Mouse (Mus musculus): ENCODE data around the gene Adgra1.

Gene Adgra1

DNA sequence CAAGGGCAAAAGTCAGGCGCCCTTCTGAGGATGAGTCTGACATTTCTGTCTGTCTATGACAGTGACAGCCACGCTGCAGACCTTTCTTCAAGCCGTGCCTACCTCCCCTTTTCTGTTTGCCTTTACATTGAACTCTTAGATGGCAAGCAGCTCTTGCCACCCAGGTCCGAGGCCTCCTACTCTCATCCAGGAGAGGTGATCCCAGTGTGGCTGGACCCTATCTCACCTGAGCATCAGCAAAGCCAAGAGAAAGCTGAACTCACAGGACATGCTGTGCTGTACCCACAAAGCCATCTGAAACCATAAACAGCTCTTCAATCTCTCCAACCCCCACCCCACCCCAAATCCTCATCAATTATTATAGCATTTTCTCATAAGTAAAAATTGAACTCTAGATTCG, 16.7 kb downstream of the Adgra1 start:
- no peak for DNase-seq

DNA sequence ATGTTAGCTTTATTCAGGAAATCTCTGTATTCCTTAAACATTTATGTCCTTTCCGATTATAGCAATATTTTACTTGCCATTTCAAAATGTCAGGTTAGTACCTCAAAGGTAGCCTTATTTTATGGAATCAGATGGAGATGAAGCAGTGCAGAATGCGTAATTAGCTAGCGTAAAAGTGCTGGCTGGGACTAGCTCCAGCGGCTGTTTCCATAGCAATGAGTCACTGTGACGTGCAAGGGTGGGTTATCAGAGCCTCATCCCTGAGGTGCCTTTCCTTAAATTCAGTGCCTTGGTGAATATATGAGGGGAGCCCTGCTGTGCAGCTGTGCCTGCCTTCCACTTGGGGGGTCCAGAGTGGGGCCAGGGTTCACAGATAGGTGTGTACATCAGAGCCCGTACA, 17.1 kb downstream of the Adgra1 start:
- no peak for DNase-seq

DNA sequence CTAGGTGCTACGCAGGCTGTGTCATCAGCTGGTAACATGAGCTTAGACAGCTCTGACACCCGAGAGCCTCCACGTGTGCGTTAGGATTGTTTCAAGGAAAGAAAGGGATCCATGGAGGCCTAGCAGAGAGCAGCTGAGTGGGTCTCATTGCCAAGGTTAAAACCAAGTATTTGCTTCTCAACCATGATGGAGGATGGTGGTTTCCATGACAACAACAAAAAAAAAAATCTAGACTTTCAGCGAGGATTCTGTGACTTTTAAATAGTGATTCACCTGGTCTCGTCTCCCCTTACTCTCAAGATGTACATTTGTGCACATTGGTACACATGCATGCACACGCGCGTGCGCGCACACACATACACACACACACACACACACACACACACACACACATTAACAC, 21.3 kb downstream of the Adgra1 start:
- no peak for DNase-seq

DNA sequence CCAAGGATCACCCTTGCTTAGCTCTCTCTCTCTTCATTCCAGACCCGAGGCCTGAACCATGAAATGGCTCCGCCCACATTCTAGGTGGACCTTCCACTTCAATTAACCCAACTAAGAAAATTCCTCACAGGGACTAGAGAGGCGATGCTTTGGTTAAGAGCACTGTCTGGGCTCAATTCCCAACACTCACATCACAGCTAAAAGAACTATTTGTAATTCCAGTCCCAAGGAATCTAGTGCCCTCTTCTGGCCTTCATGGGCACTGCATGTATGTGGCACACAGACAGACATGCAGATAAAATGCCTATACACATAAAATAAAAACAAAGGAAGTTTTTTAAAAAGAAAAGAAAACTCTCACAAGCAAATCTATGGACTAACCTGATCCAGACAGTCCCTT, 27.4 kb downstream of the Adgra1 start:
- peak; percentile 71 for DNase-seq

DNA sequence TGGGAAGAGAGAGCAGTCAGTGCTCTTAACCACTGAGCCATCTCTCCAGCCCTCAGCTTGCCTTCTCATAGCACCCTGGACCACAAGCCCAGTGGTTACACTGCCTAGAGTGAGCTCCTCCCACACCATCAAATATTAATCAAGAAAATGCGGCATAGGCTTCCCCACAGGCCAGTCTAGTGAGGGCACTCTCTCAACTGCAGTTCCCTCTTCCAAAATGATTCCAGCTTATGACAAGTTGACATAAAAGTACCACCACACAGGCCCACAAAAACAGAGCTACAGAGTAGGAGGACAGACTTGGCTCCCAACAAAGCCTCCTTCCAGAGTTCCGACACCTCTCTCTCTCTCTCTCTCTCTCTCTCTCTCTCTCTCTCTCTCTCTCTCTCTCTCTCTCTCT, 29.1 kb downstream of the Adgra1 start:
- DNase-seq = no peak

DNA sequence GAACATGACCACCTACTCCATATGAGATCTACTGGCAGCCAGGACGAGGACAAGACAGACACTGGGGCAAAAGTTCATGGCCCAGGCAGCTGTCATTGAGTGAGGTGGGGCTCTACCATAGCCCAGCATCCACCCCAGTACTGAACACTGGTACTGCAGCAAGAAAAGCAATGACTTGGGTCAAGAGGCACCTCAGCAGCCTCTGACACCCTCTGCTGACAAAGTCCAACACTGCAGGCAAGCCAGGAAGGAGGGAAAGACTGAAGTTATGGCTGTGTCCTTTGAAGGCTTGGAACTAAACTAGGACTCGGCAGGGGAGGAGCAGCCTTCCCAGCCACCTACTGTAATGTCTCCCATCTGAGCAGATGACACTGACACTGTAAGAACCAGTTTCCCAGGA, 30.3 kb downstream of the Adgra1 start:
- no peak for DNase-seq

DNA sequence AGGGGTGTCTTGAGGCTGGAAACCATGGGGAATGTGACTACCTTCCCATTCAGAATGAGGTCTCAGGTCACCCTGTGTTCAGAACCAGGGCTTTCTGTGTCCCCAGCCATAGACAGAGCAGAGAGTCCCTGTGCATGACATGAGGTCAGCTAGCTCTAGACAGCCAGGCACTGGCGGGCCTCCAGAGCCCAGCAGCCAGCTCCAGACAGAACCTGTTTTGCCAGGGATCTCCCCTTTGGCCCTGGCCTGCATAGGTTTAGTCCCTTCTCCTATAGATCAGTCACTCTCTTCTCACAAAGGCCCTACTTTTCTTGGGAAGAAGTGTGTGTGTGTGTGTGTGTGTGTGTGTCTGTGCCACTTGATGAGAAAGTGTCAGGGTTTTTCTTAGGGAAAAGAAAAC, 30.9 kb downstream of the Adgra1 start:
- DNase-seq = no peak

DNA sequence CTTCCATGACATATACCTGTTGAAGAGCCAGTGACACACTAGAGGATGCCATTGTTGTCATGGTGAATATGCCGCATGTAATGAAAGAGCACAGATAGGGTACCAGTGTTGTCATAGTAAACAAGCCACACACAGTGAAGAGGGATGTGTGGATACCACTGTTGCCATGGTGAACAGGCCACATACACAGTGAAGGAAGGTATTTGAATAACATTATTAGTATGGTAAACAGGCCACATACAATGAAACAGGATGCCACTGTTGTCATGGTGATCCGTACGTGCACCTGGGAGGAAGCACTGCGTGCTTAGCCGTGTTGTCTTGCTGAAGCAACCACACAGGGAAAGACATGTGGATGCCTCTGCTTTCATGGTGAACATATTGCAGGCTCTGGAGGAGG, 37.0 kb downstream of the Adgra1 start:
- no peak for DNase-seq

DNA sequence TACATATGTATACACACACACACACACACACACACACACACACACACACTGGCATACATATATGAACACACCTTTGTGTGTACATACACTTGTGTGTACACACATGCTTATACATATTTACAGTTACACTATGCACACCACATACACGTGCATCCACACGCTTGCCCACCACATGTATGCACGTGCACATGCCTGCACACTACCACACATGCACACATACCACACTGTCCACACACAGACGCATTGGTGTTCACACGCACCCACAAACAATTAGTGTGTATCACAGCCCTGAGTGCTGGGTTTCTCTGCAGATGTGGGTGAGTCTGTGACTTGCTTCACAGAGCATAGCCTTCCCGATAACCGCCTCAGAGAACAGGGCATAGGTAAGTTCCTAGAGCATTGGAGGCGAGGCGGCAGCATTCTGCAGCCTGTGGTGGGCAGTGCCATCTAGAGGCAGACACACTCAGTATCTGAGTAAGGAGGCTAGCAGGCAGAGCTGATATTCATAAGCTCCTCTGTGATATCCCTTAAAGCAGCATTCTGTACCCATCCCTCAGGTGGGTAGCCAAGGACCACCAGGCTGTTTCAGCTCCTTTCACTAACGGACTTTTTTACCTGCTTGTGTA, 43.3 kb downstream of the Adgra1 start:
- peak; percentile 12 for DNase-seq

DNA sequence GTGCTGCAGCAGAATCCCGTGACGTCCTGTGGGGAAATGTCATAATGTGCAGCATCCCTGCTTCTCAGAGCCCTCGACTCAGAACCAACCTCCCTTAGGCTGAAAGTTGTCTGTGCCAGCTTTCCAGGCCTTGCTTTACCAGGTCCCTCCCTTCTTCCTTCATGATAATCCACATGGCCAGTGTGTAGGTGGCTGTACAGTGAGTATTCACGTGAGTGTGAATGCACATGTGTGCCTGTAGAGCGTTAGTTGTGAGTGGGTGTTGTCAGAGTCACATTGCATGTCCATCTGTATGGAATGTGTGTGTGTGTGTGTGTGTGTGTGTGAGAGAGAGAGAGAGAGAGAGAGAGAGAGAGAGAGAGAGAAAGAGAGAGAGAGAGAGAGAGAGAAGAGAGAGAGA, 44.1 kb downstream of the Adgra1 start:
- DNase-seq = no peak

DNA sequence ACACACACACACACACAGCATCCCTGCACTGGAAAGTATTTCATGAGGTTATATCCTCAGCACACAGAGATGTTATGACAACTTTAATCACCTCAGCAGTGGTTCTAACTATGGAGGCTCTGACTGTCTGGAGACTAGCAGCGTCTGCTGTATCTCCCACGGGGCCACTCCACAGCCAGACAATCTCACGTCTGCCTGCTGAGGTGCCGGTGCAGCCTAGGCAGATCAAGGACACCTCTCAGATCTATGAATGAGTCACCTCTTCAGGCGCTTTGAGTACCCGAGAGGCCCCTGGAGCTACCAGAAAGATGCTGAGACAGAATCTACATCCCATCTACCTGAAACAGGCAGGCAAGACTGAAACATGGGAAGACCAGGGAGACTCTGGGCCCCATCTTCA, 44.6 kb downstream of the Adgra1 start:
- DNase-seq = no peak

DNA sequence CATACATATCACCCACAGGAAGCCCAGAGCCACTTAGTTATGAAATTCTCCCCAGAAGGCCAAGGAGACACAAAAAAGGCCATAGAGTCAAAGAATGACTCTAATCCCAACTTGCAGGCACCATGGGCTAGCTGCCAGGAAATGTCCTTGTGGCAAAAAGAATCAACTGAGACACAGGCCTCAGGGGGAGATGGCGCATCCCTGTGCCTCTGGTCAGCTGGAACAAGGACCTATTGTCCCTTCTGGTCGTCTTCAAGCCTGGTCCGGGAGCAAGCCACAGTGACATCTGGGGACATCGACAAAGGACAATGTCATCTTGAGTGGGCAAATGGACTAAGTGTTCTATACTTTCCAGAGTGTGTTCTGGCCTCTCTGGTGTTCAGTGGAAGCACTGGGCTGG, 49.6 kb downstream of the Adgra1 start:
- DNase-seq = no peak

DNA sequence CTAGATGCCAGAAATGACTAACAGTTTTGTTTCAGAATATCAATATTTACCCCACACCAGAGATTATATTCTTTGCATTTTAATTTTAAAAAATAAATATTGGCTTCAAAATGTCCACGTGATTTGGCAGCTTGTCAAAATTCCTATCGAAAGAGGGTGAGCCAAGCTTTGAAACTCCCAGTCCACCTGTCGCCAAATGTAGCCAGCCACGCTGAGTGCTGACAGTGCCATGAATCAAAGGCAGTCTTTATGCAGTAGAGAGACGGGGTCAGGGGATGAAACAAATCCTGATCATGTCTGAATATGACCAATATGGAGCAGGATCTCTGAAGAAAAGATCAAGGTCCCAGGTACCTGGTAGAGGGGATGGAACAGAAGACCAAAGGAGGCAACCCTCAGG, 57.8 kb downstream of the Adgra1 start:
- no peak for DNase-seq

DNA sequence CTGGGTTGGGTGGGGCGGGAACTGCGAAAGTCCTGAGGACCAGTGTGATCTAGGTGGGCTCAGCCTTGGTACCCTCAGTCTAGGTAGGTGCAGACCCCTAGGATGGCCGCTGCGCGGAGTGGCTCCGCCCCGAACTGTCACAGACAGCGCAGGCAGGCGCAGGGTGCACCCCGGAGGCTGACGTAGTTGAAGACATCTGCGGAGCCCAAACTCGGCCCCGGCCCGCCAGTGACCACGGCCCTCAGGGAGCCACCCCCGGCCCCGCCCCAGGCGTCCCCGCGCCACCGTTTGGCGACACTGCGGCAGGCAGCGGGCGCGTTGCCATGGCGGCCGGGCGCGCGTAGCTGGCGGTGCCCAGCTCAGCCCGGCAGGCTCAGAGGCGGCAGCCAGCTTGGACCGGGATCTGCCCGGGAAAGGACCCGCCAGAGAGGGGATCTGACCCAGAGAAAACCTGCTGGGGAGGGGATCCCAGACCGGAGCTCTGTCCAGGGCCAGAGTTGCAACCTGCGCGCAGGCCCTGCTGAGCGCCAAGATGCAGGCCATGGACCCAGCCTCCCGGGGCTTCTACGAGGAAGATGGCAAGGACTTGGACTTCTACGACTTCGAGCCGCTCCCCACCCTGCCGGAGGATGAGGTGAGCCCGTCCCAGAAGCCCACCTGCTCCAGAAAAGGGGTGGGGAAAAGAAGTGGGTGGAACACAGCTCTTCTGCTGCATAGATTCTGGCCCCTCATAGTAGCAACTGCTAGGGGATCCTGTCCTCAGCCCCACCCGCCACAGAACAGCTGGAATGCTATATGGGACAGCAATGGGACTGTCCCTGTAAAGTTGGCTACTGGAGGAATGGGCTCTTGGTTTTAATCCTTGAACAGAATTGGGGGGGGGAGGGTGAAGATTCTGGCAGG, 60.9 kb downstream of the Adgra1 start, which contains the start of gene Kndc1:
Gene Kndc1, plus strand, starts transcription at position 42 of the 903 bp plus-strand sequence.
- DNase-seq = no peak

DNA sequence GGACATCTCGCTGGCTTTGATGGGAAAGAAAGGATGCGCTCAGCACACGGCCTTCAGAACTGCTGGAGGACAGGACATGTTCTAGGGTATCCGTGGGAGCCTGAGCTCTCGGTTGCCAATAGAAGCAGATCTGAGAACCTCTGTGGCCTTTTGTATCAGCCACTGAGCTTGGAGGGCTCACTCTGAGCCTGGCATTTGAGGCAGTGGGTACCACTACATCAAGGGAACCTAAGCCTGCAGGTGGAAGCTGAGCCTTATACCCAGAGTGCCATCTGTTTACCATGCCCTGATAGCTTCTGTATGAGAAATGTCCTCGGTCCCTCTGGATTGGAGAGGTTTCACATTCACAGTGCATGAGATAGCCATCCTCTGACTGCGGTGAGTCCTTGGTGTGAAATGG, 62.3 kb downstream of the Adgra1 start:
- no peak for DNase-seq

DNA sequence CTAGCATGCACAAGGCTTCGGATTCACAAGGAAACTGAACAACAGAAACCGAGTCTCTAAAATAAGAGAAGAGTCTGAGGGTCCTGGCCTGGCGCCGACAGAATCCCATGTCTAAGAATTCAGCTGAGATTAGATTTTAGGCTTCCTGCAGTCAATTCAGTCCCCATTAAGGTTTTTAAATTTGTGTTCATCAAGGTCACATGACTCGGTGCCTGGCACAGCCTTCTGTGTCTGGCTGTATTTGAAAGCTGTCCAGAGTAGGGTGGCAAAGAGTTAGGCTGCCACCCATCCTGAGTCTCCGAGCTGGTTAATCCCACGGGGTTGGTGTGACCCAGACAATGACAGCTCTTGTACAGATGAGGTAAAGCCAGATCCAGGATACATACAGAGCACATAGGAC, 62.8 kb downstream of the Adgra1 start:
- no peak for DNase-seq

DNA sequence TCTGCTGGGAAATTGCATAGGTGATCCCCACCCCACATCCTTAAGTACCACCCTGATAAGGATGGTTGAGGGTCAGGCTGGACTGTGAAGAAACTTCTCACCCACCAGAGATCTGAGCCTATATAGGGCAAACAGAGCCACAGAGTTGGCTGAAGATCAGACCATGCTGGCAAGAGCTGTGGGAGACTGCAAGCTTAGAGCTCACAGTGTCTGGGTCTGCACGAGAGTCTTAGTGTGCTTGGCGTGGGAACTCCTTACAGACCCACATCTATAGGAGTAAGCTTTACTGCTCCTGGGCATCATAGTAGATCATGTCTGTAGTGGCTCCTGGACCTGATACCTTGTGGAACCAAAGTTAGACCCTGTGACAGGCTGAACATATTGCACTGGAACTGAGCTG, 64.6 kb downstream of the Adgra1 start:
- no peak for DNase-seq

DNA sequence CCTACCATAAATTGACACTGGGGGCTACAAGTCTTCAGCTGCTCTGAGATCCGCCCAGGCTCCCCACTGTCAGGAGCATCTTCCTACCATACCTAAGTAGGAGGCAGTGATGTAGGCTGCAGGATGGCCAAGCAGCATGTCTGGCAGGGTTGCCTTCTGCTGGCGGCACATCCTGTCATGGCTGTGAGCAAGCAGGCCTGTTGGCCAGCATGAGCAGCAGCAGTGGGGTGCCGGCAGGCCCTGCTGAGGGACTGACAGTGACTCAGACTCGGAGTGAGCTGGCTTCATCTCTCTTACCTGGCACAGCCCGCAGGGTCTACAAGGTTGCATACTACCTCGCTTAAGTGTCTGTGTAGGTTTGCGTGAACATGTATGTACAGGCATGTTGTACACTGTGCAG, 65.5 kb downstream of the Adgra1 start:
- DNase-seq = no peak

DNA sequence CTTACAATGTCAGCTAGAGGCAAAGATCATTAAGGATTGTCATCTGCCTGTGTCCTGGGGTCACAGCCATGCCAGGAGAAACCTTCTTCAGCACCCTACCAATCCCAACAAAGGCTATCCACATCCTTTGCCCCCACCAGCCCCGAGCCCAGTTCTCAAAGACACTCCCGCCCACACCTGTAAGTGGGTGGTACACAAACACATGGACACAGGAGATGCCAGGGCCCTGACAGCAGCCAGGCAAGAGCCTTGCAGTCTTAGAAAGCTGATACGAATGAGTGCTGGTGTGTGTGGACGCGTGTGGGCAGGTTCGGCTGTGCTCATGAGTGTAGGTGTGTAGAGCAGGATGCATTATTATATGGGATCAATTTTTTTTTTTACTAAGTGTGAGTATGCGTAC, 66.5 kb downstream of the Adgra1 start:
- DNase-seq = no peak

DNA sequence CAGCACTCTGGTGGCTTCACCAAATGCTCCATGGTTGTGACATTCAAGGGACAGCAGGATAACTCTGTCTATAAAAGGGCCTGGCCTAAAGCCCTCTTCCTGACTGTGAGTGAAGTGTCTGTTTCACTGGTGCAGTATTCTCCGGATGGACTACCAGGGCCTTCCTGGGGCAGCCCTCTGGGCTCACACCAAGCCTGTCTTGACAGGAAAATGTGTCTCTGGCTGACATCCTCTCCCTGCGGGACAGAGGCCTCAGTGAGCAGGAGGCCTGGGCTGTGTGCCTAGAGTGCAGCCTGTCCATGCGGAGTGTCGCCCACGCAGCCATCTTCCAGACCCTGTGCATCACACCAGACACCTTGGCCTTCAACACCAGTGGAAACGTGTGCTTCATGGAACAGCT, 66.9 kb downstream of the Adgra1 start:
- DNase-seq = no peak

DNA sequence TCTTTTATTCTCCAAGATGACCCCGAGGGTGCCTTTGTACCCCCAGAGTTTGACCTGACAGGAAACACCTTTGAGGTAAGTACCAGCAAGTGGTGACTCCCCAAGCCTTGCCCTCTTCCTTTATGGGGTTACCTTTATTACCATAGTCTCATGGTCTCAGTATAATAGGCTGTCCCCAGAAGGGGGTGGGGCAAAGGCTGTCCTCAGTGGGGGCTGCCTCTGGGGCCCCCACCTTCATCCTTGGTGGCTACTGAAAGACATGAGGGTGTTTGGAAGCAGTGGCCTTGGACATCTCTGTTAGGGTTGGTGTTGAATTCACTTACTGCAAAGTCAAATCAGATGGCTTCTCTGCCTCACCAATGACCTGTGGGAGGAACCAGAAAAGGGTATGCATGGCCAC, 68.0 kb downstream of the Adgra1 start:
- no peak for DNase-seq

DNA sequence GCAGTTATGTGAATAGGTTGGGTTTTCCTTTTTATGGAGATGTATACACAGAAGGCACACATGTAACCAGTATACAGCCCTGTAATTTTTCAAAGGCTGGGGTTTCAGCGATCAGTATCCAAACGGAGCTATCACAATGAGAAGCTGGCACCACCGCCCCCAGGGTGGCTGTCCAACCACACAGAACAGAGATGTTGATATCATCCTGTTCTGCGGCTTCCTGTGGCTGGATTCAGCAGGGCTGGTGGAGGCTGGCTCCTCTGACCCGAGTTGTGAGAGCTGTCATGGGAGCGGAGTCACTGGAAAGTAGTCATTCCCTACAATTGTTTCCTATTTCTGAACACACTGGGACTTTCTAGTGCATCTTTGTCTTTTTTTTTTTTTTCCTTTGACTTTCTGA, 71.3 kb downstream of the Adgra1 start:
- DNase-seq = no peak

DNA sequence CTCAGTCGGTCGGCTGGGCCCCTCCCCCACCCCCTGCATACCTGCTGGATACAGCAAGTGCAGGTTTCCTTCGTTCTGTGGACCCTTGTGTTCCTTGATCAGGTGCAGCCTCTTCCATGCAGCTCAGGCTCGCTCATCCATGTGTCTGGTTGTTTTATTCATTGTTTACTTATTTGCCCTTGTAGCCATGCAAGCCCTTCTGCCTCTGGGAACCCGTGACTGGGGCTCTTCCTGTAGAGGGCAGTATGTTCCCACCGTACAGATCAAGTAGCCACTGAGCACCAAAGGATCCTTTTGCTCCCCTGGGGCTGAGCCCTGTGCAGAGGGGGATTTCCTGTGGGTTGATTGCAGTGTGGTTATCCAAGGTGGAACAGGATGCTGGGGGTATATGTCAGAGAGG, 71.7 kb downstream of the Adgra1 start:
- peak; percentile 45 for DNase-seq

DNA sequence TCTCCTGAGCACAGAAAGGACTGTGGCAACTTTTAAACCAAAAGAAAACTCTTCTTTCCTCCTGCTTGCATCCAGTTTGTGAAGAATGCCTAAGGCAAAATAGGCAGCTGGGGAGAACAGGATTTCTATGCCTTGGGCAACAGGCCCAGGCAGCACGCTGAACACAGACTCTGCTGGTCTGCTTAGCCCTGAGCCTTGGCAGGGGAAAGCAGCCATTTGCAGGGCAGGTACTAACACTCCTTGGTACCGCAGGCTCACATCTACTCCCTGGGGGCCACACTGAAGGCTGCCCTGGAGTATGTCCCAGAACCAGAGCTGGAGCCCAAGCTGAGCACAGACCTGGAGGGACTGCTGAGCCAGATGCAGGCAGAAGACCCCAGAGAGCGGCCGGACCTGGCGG, 74.2 kb downstream of the Adgra1 start:
- DNase-seq = no peak

DNA sequence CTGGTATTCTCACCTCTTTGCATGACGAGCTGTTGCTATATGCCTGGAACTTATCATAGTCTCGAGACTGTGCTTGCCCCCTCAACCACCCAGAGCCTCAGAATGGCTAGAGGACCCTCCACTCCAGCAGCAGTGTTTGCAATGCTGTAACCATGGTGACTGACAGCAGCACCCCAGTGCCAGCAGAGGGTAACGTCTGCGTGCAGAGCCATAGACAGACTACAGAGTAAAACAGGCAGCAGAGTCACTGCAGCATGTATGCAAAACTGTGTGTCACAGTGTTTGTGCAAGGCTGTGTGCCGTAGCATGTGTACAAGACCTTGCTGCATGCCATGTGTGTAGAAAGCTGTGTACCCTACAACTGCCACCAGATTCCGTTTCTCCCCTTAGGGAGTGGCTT, 75.5 kb downstream of the Adgra1 start:
- DNase-seq = no peak

Measured in kidney, adult 9 months (tissue).